Mouse (Mus musculus) gastrocnemius, postnatal 4 days (tissue): Measurements from ENCODE around the gene Fkbp1b. TPM values are rescaled to one million over a fixed set of nuclear protein-coding genes. Genes with fewer than 3 reads are reported as not detected.
"Not testable (repeated sequence)": the region's sequence is repeated elsewhere in the genome, so short reads cannot be mapped to it uniquely, and the experiment has no call there.

Source experiments
- DNase-seq, 2 experiments: peaks; one replicate each; pipeline ENCODE4 v3.0.0; 2021 to 2022; ENCODE audit warnings: low spot score in 2 of 2, mixed read lengths in 2 of 2
- total RNA-seq, 2 experiments: library from RNA; stranded (reverse); gene quantifications; 2 replicates each; pipeline ENCODE4 v1.2.3; 2021

Fkbp1b gene
- total RNA-seq, 2 experiments from 2014 or later, result 5.1 to 6.1 TPM

DNA sequence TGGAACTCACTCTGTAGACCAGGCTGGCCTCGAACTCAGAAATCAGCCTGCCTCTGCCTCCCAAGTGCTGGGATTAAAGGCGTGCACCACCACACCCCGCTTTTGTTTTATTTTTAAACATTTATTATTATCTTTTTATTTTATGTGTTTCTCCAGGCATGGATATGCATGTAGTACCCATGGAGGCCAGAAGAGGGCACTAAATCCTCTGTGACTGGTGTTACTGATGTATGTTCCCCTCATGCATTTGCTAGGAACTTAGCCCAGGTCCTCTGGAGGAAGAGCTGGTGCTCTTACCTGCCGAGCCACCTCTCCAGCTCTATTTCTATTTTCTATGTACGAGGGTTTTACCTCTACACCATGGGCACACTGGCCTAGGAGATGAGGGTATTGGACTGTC is 14.8 kb upstream of the Fkbp1b start:
- DNase-seq, result no peak

DNA sequence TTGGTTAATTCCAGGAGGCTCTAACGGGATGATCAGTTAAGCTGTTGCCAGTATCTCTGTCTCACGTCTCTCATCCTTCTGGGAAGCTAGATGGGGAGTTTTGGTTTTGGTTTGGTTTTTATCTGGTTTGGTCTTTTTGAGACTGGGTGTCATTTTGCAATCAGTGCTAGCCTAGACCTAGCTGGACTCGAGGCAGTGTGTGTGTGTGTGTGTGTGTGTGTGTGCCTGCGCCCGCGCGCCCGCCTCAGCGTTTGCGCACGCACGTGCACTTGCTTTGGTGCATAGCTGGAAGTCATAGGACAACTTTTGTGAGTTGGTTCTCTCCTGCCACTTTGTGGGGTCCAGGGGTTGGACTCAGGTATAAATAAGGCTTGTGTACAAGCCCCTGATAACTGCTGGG is 2.4 kb upstream of the Fkbp1b start:
- peak in 1 of 2 experiments; percentile 32 for DNase-seq

DNA sequence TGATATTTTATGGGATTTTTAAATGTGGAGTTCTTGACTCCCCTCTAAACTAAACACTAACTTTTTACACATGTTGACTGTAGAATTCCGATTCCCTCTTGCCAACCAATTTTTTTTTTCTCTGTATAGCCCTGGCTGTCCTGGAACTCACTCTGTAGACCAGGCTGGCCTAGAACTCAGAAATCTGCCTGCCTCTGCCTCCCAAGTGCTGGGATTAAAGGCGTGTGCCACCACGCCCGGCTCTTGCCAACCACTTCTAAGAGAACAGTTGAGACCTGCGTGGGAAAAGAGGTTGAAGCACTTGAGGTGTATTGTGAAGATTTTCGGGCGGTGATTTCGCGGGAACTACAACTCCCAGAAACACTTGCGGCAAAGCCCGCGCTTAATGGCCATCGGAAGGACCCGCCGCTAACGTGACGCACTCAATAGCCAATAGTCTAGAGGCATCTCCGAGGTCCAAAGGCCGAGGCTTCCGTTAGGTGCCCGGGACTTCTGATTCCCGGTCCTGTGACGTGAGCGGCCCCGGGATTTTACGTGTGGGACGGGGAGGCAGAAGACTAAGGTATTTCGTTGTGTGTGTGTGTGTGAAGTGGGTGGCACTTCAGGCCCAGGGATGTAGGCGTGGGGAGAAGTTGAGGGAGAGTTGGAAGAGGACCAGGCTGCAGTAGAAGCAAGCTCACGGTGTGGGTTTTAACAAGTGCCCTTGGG is 1.7 kb upstream of the Fkbp1b start, which contains the start of gene Wdcp:
Gene Wdcp (plus strand): TSS at position 414 of the 708 bp plus-strand sequence.
- peak; percentile 61 to 88 for DNase-seq

DNA sequence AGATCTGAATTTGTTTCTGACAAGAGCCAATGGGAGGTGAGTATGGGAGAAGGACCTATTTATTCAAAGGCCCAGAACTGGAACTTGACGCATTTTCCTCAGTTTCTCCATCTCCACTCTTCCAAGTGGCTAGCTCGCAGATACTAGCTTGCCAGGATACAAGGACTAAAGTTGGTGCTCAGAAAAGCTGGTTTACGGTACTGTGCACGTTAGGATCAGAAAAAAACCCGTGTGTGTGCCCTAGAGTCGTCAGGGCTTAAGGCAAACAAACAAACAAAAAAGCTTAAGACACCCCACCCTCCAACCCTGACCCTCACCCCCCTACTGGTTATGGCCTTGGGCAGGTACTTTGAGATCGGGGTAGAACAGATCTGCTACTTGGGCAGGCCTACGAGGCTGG is 1.1 kb upstream of the Fkbp1b start:
- no peak for DNase-seq

DNA sequence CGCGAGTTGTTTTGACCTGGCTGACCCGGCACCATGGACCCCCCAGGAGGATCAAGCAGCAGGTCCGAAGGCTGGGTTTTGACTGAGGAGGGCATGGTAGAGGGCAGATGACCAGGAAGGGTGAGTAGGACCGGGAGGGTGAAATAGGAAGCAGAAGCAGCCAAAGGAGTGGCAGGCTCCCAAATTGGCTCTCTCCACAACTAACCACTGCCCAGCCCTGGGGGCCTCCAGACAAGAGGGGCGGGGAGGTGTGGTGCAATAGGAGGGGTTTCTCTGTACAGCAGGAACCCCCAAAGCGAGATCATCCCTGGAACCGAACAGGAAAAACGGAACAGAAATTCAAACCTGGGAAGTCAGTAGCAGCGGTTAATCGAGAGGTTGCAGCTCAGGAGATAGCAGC is 650 bp downstream of the Fkbp1b start:
- DNase-seq, result no peak

DNA sequence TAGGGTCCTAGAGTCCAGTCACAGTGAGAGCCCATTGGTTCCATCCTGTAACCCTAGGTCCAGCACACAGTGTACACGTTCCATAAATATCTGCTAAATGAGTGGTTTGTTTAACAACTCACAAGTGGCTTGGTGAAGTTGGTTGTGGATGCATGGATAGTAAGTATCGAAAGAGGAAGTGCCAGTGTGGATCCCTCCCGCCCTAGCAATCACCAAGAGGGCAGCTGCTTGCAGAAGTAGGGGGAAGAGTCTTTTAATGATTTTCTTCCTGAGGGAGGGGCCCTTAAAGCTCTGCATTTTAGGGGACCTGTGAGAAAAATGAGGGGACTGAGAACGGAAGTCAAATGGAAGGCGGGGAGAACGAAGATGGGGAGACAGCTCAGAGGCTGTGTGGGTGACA is 1.4 kb downstream of the Fkbp1b start:
- no peak for DNase-seq

DNA sequence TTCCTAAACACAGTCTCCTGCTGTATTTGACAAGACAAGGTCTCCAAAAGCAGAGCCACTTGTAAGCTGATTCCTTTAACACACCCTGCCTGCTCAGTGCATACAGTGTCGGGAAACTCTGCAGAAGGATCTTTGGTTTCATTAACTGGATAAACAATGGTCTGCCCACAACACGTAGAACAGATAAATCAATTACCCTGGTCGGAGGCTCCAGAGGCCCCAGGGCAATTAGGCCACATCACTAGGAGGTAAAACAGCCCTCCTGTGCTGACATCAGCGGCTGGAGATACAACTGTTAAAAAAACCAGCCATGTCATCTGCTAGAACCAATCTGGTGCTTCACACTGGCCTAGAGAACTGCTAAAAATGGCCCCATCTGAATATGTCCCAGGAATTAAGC is 4.4 kb downstream of the Fkbp1b start:
- DNase-seq, result no peak

DNA sequence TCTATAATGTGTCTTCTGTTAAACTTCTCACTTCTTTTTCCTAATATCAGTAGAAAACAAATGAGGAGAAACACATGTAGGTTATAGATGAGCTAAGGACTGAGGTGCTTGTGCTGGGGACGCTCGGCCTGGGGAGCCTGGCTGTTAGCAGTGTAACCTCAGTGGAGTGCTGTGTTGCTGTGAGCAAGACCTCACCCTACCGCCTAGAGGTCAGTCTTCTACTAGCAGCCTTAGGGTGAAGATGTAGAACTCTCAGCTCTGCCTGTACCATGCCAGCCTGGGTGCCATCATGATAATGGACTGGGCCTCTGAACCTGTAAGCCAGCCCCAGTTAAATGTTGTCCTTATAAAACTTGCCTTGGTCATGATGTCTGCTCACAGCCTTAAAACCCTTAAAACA is 14.1 kb downstream of the Fkbp1b start:
- DNase-seq, result no peak

DNA sequence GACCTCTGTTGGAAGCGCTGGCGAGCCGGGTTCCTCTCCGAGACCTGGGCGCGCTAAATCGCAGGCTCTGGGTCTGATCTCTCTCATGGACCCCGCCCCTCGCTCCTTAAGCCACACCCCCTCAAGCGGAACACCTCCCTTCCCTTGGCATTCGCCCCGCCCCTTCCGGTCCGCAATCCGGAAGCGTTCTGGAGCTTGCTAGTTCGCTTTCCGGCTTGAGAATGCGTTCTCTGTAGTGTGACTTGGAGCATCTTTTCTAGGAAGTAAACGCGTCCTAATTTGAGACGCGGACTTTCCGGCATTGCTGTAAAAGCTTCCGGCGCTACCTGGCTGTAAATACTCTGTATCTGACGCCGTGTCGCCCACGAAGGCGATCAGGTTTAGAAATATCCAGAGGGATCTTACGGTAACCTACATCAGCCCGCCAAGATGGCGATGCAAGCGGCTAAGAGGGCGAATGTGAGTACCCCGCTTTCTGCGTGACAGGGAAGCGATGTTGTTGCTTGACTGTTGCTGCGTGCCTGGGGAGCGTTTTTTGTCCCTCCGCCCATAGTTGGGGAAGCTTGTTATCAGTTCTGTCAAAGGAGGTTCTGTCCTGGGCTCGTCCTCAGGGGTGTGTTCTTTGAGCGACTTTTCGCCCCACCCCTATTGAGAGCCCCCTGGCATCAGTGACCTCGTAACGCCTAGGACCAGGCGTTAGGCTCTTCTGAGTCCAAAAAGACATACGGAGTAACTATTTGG is 23.9 kb downstream of the Fkbp1b start, which contains the start of gene Sf3b6:
Gene Sf3b6 (plus strand): TSS at position 184 of the 741 bp plus-strand sequence.
- peak; percentile 96 to 100 for DNase-seq

DNA sequence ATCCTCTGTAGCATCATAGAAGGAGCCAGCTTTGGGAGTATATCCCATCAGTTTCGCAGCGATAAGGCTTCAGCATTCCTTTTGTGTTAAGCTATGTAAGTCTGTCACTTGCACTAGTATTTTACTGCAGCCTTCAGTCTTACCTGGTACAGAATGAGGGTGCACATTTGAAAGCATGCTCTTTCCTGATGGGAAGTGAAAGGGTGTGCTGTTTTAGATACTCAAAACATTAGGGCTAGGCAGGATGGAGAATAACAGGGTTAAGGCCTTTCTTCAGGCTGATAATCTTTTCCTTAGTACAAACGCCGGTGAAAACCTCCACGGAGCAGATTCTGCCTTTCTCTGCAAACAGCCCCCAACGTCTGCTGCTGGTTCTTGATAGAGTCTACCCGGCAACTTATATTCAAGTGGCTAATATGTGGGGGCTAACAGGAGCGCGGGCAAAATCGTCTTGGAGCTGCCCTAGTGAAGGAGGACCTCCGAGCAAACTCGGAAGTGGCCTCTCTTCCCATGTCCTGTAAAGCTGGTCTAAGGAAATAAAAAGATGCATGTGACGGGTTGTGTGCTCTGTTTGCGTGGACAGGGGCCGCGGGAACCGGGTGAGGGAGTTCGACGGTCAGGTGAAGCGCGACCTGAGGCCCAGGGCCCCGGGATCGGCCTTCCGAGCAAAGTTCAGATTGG is 24.6 kb downstream of the Fkbp1b start:
- no peak for DNase-seq

DNA sequence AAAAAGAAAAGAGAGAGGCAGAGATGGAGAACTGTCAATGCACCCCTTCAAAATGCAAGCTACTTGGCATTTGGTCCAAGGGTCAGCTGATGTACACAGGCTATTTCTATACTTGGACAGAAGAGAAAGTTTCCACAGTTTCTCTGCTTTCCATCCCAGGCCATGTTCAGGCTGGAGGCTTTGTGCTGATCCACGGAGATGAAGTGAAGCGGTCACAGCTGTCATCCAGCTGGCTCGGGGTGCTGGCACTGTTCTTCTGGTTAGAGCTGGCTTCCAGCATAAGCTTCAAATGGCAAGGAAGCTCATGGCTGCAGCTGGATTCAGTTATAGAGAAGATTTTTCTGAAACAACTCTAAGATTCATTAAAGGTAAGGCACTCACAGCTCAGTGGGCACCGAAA is 27.8 kb downstream of the Fkbp1b start:
- peak in 1 of 2 experiments; percentile 71 for DNase-seq

DNA sequence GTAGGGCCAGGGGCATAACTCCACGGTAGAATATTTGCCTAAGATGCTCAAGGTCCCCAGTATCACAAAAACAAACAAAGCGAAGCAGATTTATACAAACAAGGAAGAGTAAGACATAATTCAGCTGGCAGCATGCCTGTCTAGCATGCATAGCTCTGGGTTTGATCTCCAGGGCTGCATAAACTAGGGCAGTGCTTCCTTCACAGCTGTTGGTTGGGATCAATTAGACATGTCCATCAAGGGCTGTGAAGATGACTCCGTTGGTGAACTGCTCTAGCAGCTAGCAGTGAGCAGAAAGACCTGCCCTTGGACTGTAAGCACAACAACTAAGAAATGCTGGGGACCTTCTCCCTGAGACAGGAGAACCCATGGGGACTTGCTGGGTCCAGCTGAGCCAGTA is 29.7 kb downstream of the Fkbp1b start:
- DNase-seq, result no peak

DNA sequence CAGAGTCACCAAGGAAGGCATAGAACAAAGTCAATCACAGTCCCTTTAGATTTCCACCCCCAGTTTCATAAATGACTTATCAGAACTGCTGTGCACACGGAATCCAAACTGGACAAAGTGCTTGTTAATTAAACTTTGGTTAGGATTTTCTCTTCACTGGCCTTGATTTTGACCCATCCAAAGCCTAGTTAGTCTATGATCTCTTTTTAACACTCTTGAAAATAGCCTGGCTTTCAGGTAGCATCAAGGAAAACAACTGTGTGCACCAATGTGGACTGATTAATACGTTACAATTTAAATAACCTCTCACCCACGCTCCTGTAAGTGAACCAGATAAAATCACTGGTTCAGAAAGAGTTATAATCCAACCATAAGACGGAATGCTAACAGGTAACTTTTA is 30.4 kb downstream of the Fkbp1b start:
- DNase-seq, result no peak

DNA sequence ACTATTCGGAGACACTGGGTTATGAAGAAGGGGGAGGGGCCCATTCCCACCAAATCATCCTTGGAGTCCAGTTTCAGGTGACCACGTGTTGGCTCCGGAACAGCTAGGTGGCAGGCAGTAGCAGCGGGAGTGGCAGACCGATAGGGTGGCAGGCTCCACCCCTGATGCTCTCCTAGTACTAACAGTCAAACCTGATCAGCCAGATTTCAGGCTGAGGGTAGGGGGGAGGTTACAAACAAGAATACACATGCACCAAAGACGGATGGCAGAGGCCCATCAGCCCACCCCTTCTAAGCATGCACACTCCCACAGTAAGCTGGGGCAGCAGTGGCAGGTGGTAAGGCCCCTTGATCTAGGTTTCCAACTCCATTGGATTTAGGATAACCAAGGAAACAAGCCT is 43.9 kb downstream of the Fkbp1b start:
- not testable (repeated sequence) for DNase-seq

DNA sequence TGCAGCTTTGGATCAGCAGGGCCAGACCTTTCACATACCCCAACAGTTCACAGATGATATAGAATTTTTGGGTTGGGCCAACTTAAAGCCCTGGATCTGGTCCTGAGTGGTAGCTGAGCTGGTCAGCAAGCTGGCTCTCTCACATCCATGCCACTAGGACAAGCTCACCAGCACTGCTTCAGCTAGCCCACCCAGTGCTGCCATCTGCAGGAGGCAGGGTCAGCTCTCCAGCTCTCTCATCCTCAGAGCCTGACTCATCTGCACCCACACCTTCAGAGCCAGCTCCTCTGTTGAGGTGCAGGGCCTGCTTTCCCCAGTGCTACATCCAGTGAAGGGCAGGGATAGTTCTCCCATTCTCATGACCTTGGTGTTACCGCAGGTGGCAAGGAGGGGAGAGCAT is 47.7 kb downstream of the Fkbp1b start:
- peak in 1 of 2 experiments; percentile 18 for DNase-seq

DNA sequence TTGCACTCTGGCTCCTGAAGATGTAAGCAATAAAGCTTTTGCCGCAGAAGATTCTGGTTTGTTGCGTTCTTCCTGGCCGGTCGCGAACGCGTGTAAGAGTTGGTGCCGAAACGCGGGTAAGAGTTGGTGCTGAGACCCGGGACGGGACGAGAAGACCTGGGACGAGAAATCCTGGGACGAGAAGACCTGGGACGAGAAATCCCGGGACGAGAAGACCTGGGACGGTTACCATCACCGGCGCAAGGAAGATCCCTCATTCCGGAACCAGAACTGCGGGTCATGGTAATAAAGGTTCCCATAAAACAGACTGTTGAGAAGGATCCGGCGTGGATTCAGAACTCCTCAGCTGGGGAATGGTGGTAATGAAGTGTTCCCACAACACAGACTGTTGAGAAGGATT is 53.3 kb downstream of the Fkbp1b start:
- not testable (repeated sequence) for DNase-seq

DNA sequence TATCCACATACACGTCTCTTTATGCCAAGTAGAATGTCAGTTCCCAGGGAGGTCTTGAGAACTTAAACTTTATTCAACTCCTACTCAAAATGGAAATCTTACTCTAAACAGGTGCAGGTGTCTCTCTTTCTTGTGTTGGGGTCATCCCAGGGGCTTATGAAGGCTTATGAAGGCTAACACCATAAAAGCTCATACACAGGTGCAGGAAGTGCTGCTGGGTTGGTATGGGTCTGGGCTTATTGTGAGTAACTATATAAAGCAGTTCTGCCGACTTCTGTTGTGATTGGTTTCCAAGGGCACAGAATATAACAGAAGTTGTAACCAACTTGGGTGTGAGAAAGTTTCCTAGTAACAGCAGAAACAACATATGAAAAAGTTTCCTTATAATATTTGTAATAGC is 56.9 kb downstream of the Fkbp1b start:
- DNase-seq, result no peak

DNA sequence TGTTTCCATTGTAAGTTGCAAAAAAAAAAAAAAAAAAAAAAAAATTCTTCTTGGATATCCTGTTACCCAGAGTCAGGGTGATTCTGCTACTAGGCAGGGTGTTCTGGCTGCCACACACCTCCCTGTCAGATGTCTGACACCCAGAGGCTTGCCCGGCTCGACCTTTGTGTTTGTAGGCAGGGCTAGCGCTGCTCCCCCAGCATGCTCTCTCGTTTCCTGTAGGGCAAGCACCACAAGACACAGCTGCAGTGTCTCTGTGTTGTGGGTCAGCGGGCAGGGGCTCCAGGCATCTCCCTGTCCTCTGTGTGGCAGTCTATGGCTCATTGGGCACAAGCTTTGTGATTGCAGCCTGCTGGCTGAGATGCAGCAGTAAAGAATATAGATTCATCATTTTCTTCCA is 57.8 kb downstream of the Fkbp1b start:
- no peak for DNase-seq
